Comparison of ENCODE assay signal across 22 mouse cellular contexts in genomic region chr3:55206413-55206812, GRCm38 (mm10). TPM values are rescaled to one million over a fixed set of nuclear protein-coding genes. Genes with fewer than 3 reads are reported as not detected.
DNase-seq lines count a peak whose midpoint lies in the region; ATAC-seq and TF ChIP-seq lines count a peak whose summit lies in the region.
"Had no signal": no experiment of that assay in that cellular context is flagged by ENCODE, and none has a peak within 500 bp of the region (broad histone marks: within the 10 kb centered on the region; RNA-seq: fewer than 3 reads in every experiment).

No protein-coding gene starts in this region.

- H3K36me3 ChIP-seq in midbrain, embryonic 11.5 days (ENCODE audit: control insufficient read depth, insufficient read depth, low read length) = no peaks in the 10 kb centered on the region
- H3K36me3 ChIP-seq in midbrain, embryonic 15.5 days (replicated peaks) = no peaks in the 10 kb centered on the region
- H3K36me3 ChIP-seq: embryonic facial prominence, embryonic 10.5 days; heart, embryonic 15.5 days; hindbrain, embryonic 13.5 days had no signal

- TF ChIP-seq POLR2A in cerebellum, adult 2 months (IDR thresholded peaks at IDR 0.05; ENCODE audit: borderline replicate concordance, insufficient read depth, low read length) = no peak

- ATAC-seq in midbrain, embryonic 11.5 days (ENCODE audit: low FRiP score) = no peak
- no peak for ATAC-seq in midbrain, embryonic 15.5 days (replicated peaks)
- ATAC-seq: CD4-positive, CD25-positive, alpha-beta regulatory T cell, adult 4 months; forebrain, embryonic 14.5 days had no signal

- no peak overlapping the region for H3K4me3 ChIP-seq in cerebellum, adult 2 months (replicated peaks; ENCODE audit: insufficient read depth, low read depth, low read length)
- H3K4me3 ChIP-seq in layer of hippocampus, adult 2 months = no peak overlapping the region
- no peak overlapping the region for H3K4me3 ChIP-seq in midbrain, embryonic 11.5 days (ENCODE audit: low read depth, low read length)
- H3K4me3 ChIP-seq in midbrain, embryonic 15.5 days = no peak overlapping the region
- H3K4me3 ChIP-seq: embryonic facial prominence, embryonic 10.5 days; heart, adult 2 months; heart, embryonic 15.5 days; hindbrain, embryonic 13.5 days had no signal

- DNase-seq in cerebellum, adult 2 months = no peak
- no peak for DNase-seq in cerebellum, postnatal 14 days
- no peak for DNase-seq in layer of hippocampus, adult 2 months (ENCODE audit: low spot score in 2 of 2)
- no peak for DNase-seq in layer of hippocampus, adult 9-11 months
- peak; percentile 33 for DNase-seq in midbrain, embryonic 11.5 days (ENCODE audit: low spot score, missing footprints)
- DNase-seq in kidney, postnatal 25 days = no peak
- DNase-seq: adrenal gland, postnatal 14 days; B cell, adult 2 months; cerebellum, adult 11-12 months; cerebellum, adult 9-11 months; gastrocnemius, postnatal 14 days; heart, adult 2 months; heart, postnatal 14 days had no signal

- 0 out of 2 replicates have a peak, but pooled peaks have one; percentile 4 for TF ChIP-seq CTCF in cerebellum, adult 2 months (IDR thresholded peaks at IDR 0.05; ENCODE audit: borderline replicate concordance, insufficient read depth, low read depth, low read length)
- TF ChIP-seq CTCF in layer of hippocampus, adult 2 months (conservative IDR thresholded peaks at IDR 0.05) = peak; percentile 34

- no peaks in the 10 kb centered on the region; the same call in 1 of the 2 replicates for H3K9me3 ChIP-seq in midbrain, embryonic 11.5 days (ENCODE audit: control insufficient read depth, low read length)
- H3K9me3 ChIP-seq in midbrain, embryonic 15.5 days = no peaks in the 10 kb centered on the region
- H3K9me3 ChIP-seq: embryonic facial prominence, embryonic 10.5 days; heart, embryonic 15.5 days; hindbrain, embryonic 13.5 days had no signal

- H3K9ac ChIP-seq in midbrain, embryonic 11.5 days (ENCODE audit: low read length) = no peak overlapping the region
- no peak overlapping the region for H3K9ac ChIP-seq in midbrain, embryonic 15.5 days
- H3K9ac ChIP-seq: heart, embryonic 15.5 days; hindbrain, embryonic 13.5 days had no signal

- 99% methylated on average over 2 of the region's 2 CpGs for WGBS in cerebellum, adult 2 months
- 98% methylated on average over 2 of the region's 2 CpGs for WGBS in midbrain, embryonic 11.5 days
- 97% methylated on average over 2 of the region's 2 CpGs for WGBS in midbrain, embryonic 15.5 days

- H3K27ac ChIP-seq in cerebellum, adult 2 months (ENCODE audit: insufficient read depth, low read length) = no peak overlapping the region
- H3K27ac ChIP-seq in layer of hippocampus, adult 2 months = no peak overlapping the region
- no peak overlapping the region for H3K27ac ChIP-seq in midbrain, embryonic 11.5 days (ENCODE audit: low read depth, low read length)
- no peak overlapping the region for H3K27ac ChIP-seq in midbrain, embryonic 15.5 days
- H3K27ac ChIP-seq: embryonic facial prominence, embryonic 10.5 days; heart, adult 2 months; heart, embryonic 15.5 days; hindbrain, embryonic 13.5 days; hindbrain, postnatal 0 days had no signal

- H3K27me3 ChIP-seq in cerebellum, adult 2 months (ENCODE audit: control insufficient read depth, insufficient read depth, low read length) = no peaks in the 10 kb centered on the region
- H3K27me3 ChIP-seq in midbrain, embryonic 11.5 days (ENCODE audit: control insufficient read depth, insufficient read depth, low read length) = no peaks in the 10 kb centered on the region
- no peaks in the 10 kb centered on the region for H3K27me3 ChIP-seq in midbrain, embryonic 15.5 days (replicated peaks)
- H3K27me3 ChIP-seq: heart, embryonic 15.5 days; hindbrain, embryonic 13.5 days had no signal

- H3K4me2 ChIP-seq in midbrain, embryonic 11.5 days = no peak overlapping the region
- no peak overlapping the region for H3K4me2 ChIP-seq in midbrain, embryonic 15.5 days
- H3K4me2 ChIP-seq: heart, embryonic 11.5 days; heart, embryonic 15.5 days; hindbrain, embryonic 13.5 days had no signal

- no peaks in the 10 kb centered on the region for H3K4me1 ChIP-seq in cerebellum, adult 2 months (ENCODE audit: control insufficient read depth, insufficient read depth, low read length)
- H3K4me1 ChIP-seq in midbrain, embryonic 11.5 days (ENCODE audit: control insufficient read depth, insufficient read depth, low read length) = no peaks in the 10 kb centered on the region
- H3K4me1 ChIP-seq in midbrain, embryonic 15.5 days = no peaks in the 10 kb centered on the region
- H3K4me1 ChIP-seq: hindbrain, embryonic 13.5 days had no signal

RNA-seq across cellular contexts. Expression of gene Sohlh2, which starts 24.6 kb away (rescaled TPM):
- not detected in 2 replicates for polyA plus RNA-seq in cerebellum, adult 2 months (2012; rRNA removed)
- not detected for total RNA-seq in layer of hippocampus, adult 2 months (2021)
- polyA plus RNA-seq in midbrain, embryonic 11.5 days (2014; fragmentation: Nextera tagmentation; extraction: Ambion mirVana) = not detected in 2 replicates
- polyA plus RNA-seq in midbrain, embryonic 15.5 days (2015; fragmentation: Nextera tagmentation; extraction: Ambion mirVana) = 0.06 TPM in 1 of 2 replicates, not detected in the other
- total RNA-seq: adrenal gland, postnatal 14 days; gastrocnemius, postnatal 14 days; heart, adult 2 months; heart, postnatal 14 days; hematopoietic stem cell, adult 5-6 weeks; hindbrain, postnatal 0 days had no signal
- polyA plus RNA-seq: CD4-positive, CD25-positive, alpha-beta regulatory T cell, adult 4 months; embryonic facial prominence, embryonic 10.5 days; forebrain, embryonic 14.5 days; heart, adult 2 months; heart, embryonic 11.5 days; hindbrain, embryonic 13.5 days had no signal

RNA-seq across cellular contexts. Expression of gene Dclk1, which starts 35.8 kb away (rescaled TPM):
- polyA plus RNA-seq in cerebellum, adult 2 months (2012; rRNA removed) = 125 and 145 TPM in 2 replicates
- 100 to 1,000 TPM; 569 to 585 TPM for total RNA-seq in layer of hippocampus, adult 2 months (2021)
- polyA plus RNA-seq in midbrain, embryonic 11.5 days (2014; fragmentation: Nextera tagmentation; extraction: Ambion mirVana) = 63.2 and 66.7 TPM in 2 replicates
- 308 and 336 TPM in 2 replicates for polyA plus RNA-seq in midbrain, embryonic 15.5 days (2015; fragmentation: Nextera tagmentation; extraction: Ambion mirVana)
- total RNA-seq: hematopoietic stem cell, adult 5-6 weeks had no signal
